Mouse (Mus musculus) urinary bladder, postnatal 36 days (tissue): Measurements from ENCODE around the gene Myo1b.
"Not testable (repeated sequence)": the region's sequence is repeated elsewhere in the genome, so short reads cannot be mapped to it uniquely, and the experiment has no call there.

ENCODE experiments used
- DNase-seq, 2 experiments: peaks; one replicate each; pipeline ENCODE4 v3.0.0; 2022; ENCODE audit warnings: low spot score in 2 of 2, mixed read lengths in 1 of 2

The Myo1b gene

DNA sequence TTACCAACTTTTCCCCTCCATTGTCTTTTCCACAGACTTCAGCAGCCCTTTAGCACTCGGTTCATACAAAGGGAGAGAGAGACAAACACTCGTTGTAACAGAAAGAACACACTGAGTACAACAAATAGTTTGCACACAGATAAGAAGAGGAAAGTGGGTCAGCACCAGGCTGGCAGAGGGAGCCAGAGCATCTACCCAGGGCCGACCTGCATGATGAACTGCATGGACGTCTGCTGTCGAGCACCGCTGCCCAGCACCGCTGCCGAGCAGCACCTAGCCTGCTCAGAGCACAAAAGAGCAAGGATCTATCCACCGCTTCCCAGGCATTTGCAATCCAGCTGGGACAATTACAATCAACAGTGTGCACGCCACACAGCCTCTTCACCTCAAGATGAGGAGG, 19.9 kb downstream of the Myo1b start:
- no peak for DNase-seq

DNA sequence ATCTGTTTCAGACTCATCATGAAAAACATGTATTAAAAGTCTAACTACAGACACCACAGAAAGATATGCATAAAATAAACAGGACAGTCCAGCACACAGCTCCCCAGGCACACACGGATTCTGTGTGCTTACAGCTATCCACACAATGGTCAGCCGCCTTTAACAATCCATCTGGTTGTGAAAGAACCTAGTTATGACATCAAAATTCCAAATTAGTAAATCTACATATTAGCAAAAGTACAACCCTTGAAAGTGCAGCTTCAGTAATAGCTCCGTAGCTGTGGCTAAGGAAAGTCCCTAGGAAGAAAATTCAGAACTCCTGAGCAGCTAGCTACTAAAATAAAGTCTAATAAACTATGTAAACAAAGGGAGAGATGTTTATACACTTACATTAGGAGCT, 21.1 kb downstream of the Myo1b start:
- no peak for DNase-seq

DNA sequence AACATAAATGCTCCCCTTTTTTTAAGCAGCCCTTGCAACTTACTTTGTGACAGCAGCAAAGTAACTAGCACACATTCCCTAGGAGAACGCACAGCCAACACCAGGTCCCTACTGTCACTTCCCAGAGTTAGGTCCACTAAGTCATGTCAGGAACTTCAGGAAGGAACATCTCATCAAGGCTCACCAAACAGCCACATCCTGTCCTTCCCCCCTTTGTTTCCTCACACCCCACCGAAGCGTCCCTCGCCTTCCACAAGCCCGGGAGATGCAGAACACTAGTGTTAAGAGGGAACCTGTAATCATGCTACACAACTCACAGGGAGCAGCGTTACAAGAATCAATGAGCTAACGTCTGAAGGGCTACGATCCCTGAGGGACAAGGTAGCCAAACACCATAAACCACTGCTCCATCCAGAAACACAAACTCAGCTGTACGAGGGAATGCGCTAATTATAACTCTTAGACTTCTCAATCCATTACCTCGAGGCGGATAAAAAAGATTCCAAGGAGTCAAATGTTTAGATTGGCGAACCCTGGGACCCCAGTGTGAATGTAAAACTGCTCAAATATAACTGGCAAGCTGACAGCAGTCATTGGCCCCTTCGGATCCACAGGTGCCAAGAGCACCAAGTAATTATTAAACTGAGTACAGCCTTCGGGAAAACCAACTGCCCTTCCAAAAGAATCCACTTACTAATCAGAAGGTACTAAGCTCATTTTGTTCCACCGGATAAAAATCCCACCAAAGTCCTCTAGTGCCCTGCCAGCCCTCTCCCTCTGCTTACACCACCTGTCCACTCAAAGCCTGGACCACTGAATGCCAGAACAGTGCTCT, 22.1 kb downstream of the Myo1b start:
- DNase-seq = no peak

DNA sequence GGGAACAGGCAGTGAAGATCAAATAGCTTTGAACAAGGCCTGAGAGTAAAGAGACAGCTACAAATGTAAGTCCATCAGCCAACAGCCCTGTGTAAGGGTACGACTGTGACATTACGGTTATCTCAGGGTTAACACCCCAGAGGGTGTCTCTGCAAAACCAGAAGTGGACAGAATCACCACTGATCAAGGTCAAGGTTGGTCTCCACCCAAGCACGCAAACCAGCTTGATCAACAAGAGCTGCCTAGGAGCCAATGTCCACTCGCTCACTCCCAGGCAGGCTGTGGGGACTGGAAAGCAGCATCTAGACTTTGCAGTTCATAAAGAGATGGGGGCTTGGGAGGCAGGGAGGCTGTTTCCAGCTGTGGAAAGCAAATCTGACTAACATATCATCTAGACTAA, 23.9 kb downstream of the Myo1b start:
- no peak for DNase-seq

DNA sequence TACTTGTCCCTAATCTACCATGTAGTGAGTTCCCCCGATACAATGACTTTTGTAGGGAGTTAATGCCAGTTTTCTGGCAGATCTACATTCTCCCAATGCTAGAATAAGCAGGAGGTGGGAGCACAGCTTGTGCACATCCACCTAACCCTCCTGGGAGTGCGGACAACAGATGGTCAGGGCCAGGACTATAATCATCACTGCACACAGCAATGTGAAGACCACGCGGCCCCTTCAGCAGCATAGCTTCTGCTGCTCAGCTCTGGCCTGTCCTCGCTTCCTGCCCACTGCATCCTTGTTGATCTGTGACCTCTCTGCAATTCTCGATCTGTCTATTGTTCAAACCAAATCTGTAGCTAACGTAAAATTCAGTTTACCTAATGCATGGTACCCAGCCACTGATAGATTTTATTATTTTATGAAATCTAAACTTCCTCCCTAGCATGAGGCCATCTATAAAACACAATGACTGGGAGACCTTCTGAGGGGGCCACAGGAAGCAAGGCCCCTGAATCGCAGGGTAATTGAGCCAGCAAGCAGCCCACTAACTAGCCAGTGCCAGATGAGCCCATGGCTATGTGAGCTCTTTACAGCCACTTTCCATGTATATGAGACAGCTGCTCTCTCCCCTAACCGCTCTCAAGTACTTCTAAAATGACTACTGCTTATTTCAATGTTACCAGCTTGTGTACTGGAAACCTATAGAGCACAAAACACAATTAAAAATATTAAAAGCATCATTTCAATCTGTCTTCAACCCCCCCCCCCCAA, 27.6 kb downstream of the Myo1b start:
- no peak for DNase-seq

DNA sequence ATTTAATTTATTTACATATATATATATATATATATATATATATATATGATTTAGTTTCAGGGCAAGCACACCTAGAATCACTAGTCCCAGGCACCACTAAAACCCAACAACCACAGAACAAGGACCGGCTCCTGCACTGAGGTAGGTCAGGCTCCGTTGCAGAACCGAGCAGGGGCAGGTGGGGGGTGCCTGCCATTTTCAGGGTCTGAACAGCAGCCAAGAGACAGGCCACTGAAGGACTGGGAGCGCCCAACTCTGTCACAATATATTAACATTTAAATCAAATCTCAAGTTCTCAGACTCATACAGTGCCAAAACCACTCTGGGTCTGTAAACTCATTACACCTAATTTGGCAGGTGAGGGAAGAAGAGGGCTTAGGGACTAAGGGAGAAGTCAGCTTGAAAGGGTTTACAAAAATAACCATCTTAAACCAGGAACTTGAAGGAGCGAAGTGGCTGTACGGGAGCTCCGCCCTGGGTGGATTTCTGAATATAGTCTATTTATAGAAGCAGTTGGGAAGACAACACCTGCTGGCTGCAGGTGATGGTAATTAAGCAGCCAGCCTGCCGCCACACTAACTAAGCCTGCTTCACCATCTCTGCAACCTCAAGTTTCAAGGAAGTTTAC, 30.4 kb downstream of the Myo1b start:
- DNase-seq = no peak

DNA sequence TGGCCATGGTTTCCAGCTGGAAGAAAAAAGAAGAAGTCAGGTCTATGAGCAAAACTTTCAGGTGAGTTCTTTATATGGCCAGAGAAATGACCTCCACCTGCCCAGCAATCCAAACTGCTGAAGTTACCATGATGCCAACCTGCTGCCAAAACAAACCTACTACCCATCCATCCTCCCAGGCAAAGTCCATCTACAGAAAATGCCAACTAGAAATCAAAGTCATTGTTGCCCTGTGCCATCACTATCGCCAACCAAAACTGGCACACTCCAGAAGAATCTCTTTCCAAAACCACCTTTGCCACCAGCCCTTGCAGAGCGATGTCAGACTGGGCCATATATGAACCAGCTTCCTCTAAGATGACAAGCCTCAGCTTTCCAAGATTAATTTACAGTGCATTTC, 32.7 kb downstream of the Myo1b start:
- no peak for DNase-seq

DNA sequence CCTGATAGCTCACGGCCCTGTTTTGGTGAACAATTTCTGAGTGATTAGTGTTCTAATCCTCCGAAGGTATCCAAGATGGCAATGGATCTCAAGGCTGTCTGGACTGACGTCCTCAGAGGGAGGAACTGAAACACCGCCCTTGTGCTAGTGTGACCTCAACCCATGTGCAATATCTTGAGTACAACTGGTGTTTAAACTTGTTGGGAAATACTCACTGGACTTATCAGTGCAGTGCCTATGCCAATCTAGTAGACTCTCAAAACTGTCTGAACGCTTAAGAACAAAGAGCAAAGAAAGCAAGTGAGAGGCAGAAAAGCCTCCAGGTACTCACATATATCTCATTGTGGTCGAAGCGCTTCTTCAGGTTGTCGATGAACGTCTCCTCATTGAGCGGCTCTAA, 33.1 kb downstream of the Myo1b start:
- DNase-seq = no peak

DNA sequence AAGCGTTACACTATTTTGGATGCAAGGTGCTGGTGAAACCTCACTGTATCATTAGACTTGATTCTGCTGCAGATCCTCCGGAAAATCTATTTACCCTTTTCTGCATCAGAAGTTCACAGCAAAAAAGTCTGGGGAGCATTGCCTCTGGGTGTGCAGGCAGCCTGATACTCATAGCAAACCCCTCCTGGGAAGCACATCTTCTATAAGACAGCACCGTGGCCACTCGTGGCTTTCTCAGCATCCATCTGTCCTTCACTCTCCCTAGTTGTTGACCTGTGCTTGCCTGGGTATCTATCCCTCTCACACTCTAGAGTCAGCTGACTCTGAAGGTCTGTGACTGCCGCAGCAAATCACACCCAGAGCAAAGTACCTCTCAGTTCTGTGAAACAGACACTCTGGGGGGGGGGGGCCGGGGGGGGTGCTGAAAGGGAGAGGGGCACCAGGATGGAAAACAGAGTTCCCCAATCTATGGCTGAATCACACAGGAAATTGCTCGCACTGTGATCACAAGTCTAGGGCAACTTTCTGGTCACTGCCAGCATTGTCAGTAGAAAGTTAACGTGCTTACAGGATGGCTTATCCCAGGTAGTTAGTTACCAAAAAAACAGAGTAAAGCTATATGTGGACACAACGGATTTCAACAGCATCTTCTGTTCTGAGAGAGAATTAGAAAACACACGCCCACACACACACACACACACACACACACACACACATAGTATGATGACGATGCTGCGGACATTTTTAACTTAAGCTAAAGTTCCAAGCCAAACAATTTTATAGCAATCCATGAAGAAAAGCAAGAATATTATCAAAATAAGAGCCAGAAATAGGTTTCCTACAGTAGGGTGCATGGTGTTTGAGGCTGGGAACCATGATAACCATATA, 35.7 kb downstream of the Myo1b start:
- no peak for DNase-seq

DNA sequence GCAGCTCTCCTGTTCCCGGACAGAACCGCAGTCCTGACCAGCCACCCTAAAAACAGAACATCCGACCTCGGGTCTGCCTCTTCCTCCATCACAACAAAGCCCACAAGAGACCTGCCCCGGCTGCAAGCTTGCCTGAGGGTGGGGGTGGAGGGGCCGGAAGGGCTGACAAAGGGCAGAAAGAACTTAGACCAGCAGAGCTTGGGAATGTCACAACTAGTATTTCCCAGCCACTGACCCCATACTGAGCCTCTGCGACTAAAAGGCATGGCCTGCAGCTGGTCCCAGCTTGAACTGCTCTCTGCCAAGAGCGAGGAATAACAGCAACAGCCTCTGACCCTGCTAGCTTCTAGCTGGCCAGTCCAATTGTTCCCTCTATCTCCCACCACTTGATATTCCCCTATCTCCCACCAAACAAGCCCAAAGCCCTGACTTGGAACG, 36.5 kb downstream of the Myo1b start:
- DNase-seq = no peak

DNA sequence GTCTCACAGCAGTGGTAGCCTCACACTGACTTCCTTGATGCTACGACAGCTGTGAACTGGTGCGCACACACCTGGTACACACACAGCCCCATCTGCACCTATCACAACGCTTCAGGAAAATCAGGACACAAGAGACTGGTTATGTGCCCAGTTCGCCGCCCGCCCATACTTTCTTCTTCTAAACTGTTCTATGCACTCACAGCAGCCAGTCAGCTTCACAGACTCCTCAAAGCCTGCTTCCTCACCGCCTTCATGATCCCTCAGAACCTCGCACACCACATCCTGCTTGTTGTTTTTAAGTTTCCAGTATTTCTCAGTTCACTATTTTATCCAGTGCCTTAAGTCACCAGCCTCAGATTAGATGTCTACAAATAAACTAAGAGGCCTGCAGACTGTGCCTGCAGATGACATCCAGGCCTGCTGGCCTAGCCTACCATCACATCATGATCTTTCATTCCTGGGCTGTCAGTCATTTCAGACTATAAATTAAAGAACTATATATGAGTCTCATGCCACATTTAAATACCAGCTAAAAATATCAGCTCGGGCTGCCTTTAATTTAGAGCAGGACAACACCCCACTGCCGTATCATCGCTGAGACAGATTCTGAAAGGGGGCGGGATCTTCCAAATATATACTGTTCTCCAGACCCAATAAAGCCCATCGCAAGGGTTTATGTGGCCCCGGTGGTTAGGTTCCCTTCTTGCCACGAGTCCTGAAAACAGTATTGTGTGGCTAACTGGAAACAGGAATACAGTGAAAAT, 40.2 kb downstream of the Myo1b start:
- no peak for DNase-seq

DNA sequence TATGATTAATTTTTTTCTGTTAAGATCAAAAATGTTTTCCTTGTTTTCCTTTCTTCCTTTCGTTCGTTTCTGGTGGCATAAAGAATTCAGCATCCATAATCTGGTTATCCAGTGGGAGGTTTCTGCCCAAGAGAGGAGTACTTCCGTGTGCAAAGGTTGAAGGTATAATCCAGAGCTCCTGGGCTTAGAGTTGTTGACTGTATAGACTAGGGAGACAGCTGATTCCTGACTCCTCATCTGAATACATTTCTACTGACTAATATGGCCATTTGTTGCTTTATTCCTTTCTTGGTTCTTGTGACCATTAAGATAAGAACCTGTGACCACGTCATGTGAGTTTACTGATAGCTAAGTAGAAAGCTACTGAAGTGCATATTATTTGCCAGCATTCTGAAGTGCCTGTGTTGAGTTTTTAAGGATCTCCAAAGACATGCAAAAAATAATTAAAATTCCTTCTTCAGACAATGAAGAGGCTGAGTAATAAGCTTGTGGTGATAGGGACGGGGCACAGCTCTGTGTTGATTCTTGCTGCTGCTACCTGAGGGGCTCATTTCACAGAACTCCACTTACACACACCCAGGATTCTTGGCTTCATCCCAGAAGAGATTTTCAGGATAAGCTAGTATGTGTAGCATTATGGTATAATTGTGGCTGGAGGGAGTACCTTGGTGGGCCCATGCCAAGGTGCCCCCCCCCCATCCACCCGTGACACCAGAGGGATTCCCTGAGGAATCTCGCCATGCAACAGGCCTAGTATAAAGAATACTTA, 43.2 kb downstream of the Myo1b start:
- no peak for DNase-seq

DNA sequence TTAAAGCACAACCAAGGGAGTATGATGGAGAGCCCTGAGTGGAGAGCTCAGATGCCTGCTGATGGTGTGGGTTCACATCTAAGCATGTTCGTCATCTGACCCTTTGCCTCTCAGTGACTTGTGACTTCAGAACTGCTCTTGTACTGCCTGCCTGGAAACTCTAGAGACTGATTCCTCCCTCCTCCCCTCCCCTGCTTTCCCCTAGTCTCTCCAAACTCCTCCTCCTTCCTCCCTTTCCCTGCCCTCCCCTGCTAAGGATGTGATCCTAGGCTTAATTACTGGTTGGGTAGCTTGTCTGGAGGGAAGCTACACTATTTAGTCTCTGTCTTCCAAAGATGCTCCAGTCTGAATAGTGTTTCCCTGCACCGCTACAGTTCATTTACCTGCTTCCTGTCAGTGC, 44.6 kb downstream of the Myo1b start:
- DNase-seq = not testable (repeated sequence)

DNA sequence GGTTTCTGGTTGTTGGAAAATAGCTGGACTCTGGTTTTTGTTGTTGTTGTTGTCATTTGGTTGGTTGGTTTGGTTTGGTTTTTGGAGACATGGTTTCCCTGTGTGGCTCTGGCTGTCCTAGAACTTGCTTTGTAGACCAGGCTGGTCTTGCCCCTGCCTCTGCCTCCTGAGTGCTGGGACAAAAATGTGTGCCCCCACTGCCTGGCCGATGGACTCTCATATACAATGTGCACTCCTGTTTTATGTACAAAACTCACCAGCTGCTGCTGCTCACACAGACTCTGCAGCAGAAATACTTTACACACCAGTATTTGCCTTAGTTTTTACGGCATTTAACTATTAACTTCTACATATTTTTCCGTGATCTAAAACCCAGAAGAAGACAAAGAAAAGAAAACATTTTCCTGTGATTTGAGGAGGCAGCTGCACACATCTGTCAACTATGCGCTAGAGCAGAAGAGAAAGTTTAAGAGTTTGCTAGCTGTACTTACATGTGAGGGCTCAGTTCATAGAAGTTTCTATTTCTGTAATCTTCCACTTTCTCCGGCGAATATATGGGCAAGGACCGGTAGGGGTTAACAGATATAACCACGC, 52.9 kb downstream of the Myo1b start:
- DNase-seq = no peak

DNA sequence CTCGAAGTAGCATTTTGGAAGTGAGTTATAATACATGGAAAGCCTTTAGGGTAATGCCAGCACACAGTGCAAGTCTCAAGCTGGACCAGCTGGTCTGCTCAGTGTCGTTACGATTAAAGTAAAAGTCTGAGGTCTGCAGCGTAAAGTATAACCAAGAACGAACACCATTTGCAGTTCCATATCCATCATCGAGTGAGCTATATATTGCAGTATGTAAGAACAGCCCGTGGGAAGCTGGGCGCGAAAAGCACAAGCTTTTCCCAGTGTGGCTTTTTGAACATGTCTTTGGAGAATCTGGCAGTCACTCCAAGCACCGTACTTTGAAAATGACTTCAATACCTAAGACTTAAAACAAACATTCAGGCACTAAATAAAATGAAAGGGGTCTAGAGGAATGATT, 55.0 kb downstream of the Myo1b start:
- DNase-seq = no peak

DNA sequence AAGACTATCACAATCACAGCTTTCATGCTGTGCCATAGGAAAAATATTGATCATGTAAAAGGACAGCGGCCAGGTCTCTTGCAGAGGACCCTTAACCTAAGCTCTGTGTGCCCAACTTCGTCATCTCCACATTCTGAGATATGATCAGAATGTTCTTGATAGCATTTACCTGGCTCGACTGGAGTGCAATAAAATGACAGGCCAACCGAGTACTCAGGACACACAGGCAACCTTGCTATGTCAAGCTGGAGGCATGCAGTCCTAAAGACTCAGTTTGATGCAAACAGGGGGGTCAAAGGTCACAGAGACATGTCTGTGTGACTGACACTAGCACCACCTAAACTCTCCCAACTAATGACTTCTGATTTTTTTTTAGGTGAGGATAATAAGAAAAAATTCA, 58.9 kb downstream of the Myo1b start:
- no peak for DNase-seq

DNA sequence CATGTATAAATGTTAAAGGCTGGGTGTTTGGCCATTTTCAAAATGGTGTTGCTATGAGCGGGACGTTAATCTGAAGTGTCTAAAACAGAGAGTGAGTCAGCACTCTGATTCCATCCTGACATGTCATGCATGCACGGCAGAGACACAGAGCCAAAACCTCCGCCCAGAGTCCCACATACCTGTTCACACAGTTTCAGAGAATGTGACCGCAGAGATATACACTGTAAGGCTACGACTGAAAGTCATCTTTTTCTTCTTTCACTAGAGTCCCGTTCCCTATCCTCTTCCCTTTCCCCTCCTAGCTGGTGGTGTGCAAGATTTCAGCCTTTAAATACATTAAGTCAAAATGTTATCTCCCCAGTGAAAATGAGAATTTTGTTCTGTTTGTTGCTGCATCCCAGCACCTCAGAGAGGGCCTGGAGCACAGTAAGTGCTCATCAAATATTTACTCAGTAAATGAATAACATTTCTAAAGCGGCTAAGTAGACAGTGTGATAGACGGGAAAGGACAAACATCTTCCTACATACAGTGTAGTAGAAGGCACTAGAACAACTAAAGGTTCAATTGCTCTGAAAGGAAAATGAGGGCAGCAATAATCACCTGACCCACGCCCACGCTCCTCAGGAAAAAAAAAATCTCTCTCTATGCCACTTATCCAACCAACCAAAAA, 59.5 kb downstream of the Myo1b start:
- no peak for DNase-seq

DNA sequence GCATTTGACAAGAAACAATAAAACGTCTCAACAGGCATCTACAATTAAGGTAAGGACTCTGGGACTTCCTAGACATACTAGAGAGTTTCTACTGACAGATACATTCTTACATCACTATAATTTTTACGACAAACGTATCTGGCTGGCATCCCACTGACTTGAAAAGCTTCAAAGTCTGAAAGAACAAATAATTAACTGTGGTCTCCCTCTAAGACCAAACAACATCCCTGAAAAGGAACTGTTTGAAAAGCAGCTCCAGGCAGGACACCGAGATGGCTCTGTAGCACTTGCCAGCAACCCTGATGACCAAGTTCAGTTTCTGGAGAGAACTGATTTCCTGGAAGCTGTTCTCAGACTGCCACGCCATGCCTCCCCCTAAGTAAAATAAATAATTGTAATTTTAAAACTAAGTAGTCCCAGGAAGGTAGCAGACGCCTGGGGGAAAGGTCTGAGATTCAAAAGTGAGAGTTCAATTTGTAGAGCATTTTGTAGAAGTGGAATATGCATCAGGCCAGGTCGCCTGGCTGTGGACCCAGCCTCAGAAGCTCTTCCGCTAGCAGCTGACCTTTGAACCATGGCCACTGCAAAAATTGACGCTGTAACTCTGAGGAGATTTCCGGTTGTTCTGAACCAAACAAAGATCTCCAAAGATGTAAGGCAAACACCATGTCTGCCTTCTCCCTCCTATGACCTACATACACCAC, 60.2 kb downstream of the Myo1b start:
- DNase-seq = no peak

DNA sequence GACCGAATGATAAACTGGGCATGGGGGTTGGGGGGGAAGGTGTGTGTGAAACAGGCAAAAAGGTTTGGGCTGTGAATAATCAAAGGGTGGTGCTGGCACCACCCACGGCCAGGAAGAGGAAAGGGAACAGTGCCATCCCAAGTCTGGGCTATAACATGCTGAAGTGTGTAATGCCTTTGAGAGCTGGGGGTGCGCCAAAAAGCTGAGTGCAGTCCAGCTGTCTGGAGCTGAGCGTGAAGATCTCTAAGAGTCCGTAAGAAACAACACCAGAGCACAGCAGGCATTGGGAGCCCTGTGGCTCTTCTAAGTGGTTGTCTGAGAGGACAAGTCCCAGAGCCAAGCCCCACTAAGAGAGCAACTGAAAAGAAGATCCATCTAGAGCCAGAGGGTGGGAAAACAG, 63.6 kb downstream of the Myo1b start:
- no peak for DNase-seq
